Mouse (Mus musculus): ENCODE data around the gene Pitpna.

DNA sequence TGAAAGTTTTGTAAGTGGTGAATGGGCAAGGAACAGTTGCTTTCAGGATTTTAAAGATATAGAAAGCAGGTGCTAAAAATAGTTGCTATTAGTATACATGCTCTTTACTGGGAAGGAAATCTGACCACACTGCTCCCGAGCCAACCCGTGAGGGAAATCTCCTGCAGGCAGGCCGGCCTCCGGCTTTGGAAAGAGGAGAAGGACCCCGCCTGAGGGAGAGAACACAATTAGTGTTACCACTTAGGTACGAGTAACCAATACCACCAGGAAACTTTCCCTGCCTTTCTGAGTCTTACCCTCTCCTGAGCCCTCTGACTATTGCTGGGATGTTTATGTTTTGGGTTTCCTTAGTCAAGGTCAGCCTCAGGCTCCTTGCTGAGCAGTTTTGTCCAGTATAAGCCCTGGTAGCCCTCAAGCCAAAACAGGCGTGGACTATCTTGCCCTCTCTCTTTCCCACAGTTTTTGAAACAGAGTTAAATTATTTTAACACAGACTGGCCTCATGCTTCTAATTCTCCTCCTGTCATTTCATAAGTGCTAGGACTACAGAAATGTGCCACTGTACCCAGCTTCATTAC lies 34.9 kb upstream of the Pitpna start:
- TF ChIP-seq POLR2A (IDR thresholded peaks at IDR 0.05; ENCODE audit: low read depth, low read length): no peak
- no peak for TF ChIP-seq CTCF (IDR thresholded peaks at IDR 0.05; ENCODE audit: extremely low read depth, insufficient read length, insufficient replicate concordance, low read depth, low read length)

All from small intestine, adult 2 months (tissue).